8 mouse cellular contexts compared by ENCODE assay signal in the genomic region with DNA sequence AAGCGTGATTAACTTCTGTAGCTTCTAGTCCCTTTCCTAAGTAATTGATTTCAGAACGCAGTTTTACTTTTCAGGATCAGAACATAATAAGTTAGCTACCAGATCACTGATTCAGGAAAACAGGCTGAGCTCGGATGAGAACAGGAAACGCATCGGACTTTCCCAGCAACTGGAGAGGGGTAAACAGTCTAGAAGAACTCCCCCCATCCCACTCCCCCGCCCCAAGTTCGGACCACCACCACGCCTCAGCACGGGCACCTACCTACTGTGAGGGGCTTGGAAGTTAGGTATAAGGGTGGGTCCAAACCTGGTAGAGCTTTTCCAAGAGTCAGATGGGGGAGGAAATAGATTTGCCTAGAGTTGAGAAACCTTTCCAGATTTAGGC.
DNase-seq lines count a peak whose midpoint lies in the region; ATAC-seq lines count a peak whose summit lies in the region.

No protein-coding gene starts in this region.

- peak overlapping the region; percentile 85; the same call in 1 of the 2 replicates for H3K9ac ChIP-seq in intestine, embryonic 15.5 days
- H3K9ac ChIP-seq in midbrain, embryonic 16.5 days (ENCODE audit: low read depth, low read length) = no peak overlapping the region

- H3K36me3 ChIP-seq in intestine, embryonic 15.5 days = no peaks in the 10 kb centered on the region
- H3K36me3 ChIP-seq in midbrain, embryonic 16.5 days (ENCODE audit: control insufficient read depth, insufficient read depth, low read length) = no peaks in the 10 kb centered on the region

- no peaks in the 10 kb centered on the region for H3K9me3 ChIP-seq in intestine, embryonic 15.5 days
- H3K9me3 ChIP-seq in midbrain, embryonic 16.5 days (replicated peaks; ENCODE audit: control insufficient read depth, low read length, poor library complexity, severe bottlenecking) = no peaks in the 10 kb centered on the region

- intact Hi-C loops in left cerebral cortex, postnatal 36 days (cut with DNase I) = loop anchor here (2.0 to 5.0 kb wide), 4 partner anchors 73 to 1564 kb away; a partner anchor contains a TSS

- peak; percentile 42 for DNase-seq in cerebellum, adult 11-12 months
- peak; percentile 6 for DNase-seq in urinary bladder, postnatal 25 days (ENCODE audit: low spot score)
- no peak for DNase-seq in urinary bladder, adult 18-20 months (ENCODE audit: low spot score in 2 of 2)
- DNase-seq in left cerebral cortex, postnatal 36 days (ENCODE audit: low spot score in 2 of 2) = no peak
- no peak for DNase-seq in left cerebral cortex, adult 9 months (ENCODE audit: low spot score in 2 of 2)

- 12% methylated on average over 9 of the region's 9 CpGs for WGBS in intestine, embryonic 15.5 days
- 10% methylated on average over 9 of the region's 9 CpGs for WGBS in midbrain, embryonic 16.5 days

- ATAC-seq in cerebellum, adult (ENCODE audit: insufficient number of reproducible peaks, low FRiP score, low TSS enrichment) = no peak
- no peak for ATAC-seq in intestine, embryonic 15.5 days
- no peak for ATAC-seq in midbrain, embryonic 16.5 days

- peak overlapping the region; percentile 97 for H3K4me2 ChIP-seq in intestine, embryonic 15.5 days (replicated peaks)
- H3K4me2 ChIP-seq in midbrain, embryonic 16.5 days (ENCODE audit: low read length) = peak overlapping the region; percentile 88

- H3K4me1 ChIP-seq in intestine, embryonic 15.5 days (replicated peaks) = peaks cover 31% of the 10 kb centered on the region
- H3K4me1 ChIP-seq in midbrain, embryonic 16.5 days (ENCODE audit: control insufficient read depth, insufficient read depth, low read length) = peaks cover 4% of the 10 kb centered on the region

- H3K27me3 ChIP-seq in intestine, embryonic 15.5 days (replicated peaks) = peaks cover 12% of the 10 kb centered on the region; the same call in 1 of the 2 replicates
- peaks cover 14% of the 10 kb centered on the region for H3K27me3 ChIP-seq in midbrain, embryonic 16.5 days (ENCODE audit: control insufficient read depth, insufficient read depth, low read depth, low read length)

- peak overlapping the region; percentile 96; the same call in 1 of the 2 replicates for H3K27ac ChIP-seq in intestine, embryonic 15.5 days
- H3K27ac ChIP-seq in midbrain, embryonic 16.5 days (ENCODE audit: low read length) = no peak overlapping the region

- peak overlapping the region; percentile 75 for H3K4me3 ChIP-seq in intestine, embryonic 15.5 days (replicated peaks)
- H3K4me3 ChIP-seq in midbrain, embryonic 16.5 days (ENCODE audit: low read depth, low read length) = peak overlapping the region; percentile 87; the same call in 1 of the 2 replicates

Comparison
In these comparisons a context has a peak if more than half of its experiments do, and no peak if none do; other contexts are left out.
1. DNase-seq: peak in cerebellum, adult 11-12 months (single experiment) and urinary bladder, postnatal 25 days (single experiment); none in urinary bladder, adult 18-20 months (0 of 2), left cerebral cortex, postnatal 36 days (0 of 2) and left cerebral cortex, adult 9 months (0 of 2).